Mouse (Mus musculus): ENCODE data around the gene Nr6a1. TPM values are rescaled to one million over a fixed set of nuclear protein-coding genes. Genes with fewer than 3 reads are reported as not detected.

The Nr6a1 gene
- polyA plus RNA-seq, 1 experiment from 2014 or later, result 0.39 TPM

DNA sequence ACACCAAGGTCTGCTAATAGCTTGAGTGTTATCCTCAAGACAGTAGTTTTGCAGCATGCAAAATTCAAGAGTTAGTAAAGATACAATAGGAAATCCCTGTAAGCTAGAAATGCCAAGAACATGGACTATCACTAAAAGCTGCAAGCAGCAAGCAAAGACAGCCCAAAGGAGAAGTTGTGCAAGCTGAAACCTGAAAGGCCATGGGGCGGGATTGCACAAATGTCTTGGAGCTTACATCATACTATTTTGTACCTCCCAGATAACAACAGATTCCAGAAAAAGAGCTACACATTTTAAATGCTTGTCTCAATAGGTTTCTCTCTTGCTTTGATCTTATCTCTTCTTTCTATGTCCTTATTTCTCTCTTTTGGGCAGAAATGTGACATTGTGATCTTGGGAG, 60.8 kb downstream of the Nr6a1 start:
- Histone ChIP-seq H3K4me2 (no peak overlapping the region), H3K4me3 (no peak overlapping the region), H3K9ac (no peak overlapping the region), H3K36me3 (0 out of 2 replicates have a peak, but pooled peaks cover 12% of the 10 kb centered on the region), H3K27me3 (no peaks in the 10 kb centered on the region), H3K9me3 (replicated peaks) (no peaks in the 10 kb centered on the region), H3K27ac (no peak overlapping the region), H3K4me1 (replicated peaks) (no peaks in the 10 kb centered on the region)
- no peak for ATAC-seq (replicated peaks; ENCODE audit: insufficient number of reproducible peaks, insufficient read depth, low FRiP score, low read depth)
- 53% methylated on average over 1 of the region's 1 CpGs for WGBS

DNA sequence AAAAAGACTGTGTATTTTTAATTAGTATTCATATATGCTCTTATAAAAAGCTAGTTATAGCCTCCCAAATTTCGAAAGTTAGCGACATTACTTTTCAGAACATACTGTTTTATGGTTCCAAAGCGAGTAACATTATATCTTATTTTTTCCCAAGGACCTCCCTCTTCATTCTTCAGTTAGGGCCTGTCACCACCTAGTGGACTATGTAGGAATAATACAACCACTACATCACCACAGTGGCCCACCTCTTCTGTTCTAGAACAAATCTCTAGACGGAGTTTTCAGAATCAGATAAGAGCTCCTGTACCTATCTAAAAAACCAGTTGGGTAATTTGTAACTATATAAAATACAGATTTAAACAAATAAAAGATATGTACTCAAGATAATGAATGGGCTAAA, 63.5 kb downstream of the Nr6a1 start:
- Histone ChIP-seq H3K36me3 (0 out of 2 replicates have a peak, but pooled peaks cover 12% of the 10 kb centered on the region), H3K9ac (no peak overlapping the region), H3K9me3 (replicated peaks) (no peaks in the 10 kb centered on the region), H3K27ac (no peak overlapping the region), H3K27me3 (no peaks in the 10 kb centered on the region), H3K4me2 (no peak overlapping the region), H3K4me3 (no peak overlapping the region), H3K4me1 (replicated peaks) (no peaks in the 10 kb centered on the region)
- no peak for ATAC-seq (replicated peaks; ENCODE audit: insufficient number of reproducible peaks, insufficient read depth, low FRiP score, low read depth)
- WGBS, result 37% methylated on average over 4 of the region's 4 CpGs

DNA sequence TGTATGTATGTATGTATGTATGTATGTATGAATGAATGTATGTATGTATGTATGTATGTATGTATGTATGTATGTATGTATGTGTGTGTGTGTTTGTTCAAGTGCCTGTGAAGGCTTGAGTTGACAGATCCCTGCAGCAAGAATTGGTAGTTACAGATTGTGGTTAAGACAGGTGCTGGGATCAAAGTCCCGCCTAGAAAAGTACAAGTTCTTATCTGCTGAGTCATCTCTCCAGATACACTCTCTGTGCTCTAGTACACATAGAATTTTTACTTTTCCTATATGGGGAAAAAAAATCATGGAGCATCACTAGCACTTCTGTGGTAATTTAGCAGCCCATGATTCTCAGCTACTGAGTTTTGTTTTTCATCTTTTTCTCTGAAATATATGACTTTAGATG, 75.7 kb downstream of the Nr6a1 start:
- no peak overlapping the region for H3K9ac ChIP-seq
- H3K4me3 ChIP-seq, result no peak overlapping the region
- H3K4me2 ChIP-seq, result no peak overlapping the region
- H3K27ac ChIP-seq, result no peak overlapping the region
- H3K36me3 ChIP-seq, result peaks cover 17% of the 10 kb centered on the region
- ATAC-seq (replicated peaks; ENCODE audit: insufficient number of reproducible peaks, insufficient read depth, low FRiP score, low read depth), result no peak
- no peaks in the 10 kb centered on the region for H3K4me1 ChIP-seq (replicated peaks)
- no peaks in the 10 kb centered on the region for H3K27me3 ChIP-seq
- no peaks in the 10 kb centered on the region for H3K9me3 ChIP-seq (replicated peaks)
- 65% methylated on average over 1 of the region's 1 CpGs for WGBS

DNA sequence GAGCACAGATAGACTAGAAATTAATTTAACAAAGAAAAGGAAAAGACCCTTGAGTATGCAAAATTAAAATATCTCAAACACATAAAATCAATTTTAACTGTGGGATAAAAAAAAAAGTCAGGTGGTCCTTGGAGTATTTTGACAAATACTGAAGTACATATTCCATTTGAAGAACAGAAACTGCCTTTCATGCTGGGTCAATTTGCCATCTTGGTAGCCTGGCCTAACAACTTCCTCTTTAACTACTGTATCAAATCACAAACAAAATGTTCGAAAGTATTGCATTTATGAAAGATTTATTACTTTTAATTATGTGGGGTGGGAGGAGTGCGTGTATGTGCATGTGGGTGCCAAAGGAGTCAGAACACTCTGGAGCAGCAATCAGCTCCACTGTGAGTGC, 81.2 kb downstream of the Nr6a1 start:
- WGBS, result 87% methylated on average over 2 of the region's 2 CpGs
- no peak for ATAC-seq (replicated peaks; ENCODE audit: insufficient number of reproducible peaks, insufficient read depth, low FRiP score, low read depth)
- H3K4me3 ChIP-seq, result no peak overlapping the region

GRCm38 (mm10) chr2:38835489-38835888, 92.0 kb downstream of the Nr6a1 start:
- Histone ChIP-seq H3K4me3 (no peak overlapping the region), H3K9me3 (replicated peaks) (no peaks in the 10 kb centered on the region), H3K36me3 (peaks cover 5% of the 10 kb centered on the region), H3K27me3 (no peaks in the 10 kb centered on the region), H3K4me1 (replicated peaks) (no peaks in the 10 kb centered on the region), H3K27ac (no peak overlapping the region), H3K9ac (no peak overlapping the region), H3K4me2 (no peak overlapping the region)
- ATAC-seq (replicated peaks; ENCODE audit: insufficient number of reproducible peaks, insufficient read depth, low FRiP score, low read depth), result no peak
- WGBS, result 73% methylated on average over 6 of the region's 6 CpGs

More for the DNA sequence above, 81.2 kb downstream of the Nr6a1 start:
- no peak overlapping the region for H3K9ac ChIP-seq
- H3K4me2 ChIP-seq, result no peak overlapping the region
- no peaks in the 10 kb centered on the region for H3K4me1 ChIP-seq (replicated peaks)
- no peaks in the 10 kb centered on the region; the same call in 1 of the 2 replicates for H3K36me3 ChIP-seq
- H3K9me3 ChIP-seq (replicated peaks), result no peaks in the 10 kb centered on the region
- no peak overlapping the region for H3K27ac ChIP-seq
- no peaks in the 10 kb centered on the region for H3K27me3 ChIP-seq

DNA sequence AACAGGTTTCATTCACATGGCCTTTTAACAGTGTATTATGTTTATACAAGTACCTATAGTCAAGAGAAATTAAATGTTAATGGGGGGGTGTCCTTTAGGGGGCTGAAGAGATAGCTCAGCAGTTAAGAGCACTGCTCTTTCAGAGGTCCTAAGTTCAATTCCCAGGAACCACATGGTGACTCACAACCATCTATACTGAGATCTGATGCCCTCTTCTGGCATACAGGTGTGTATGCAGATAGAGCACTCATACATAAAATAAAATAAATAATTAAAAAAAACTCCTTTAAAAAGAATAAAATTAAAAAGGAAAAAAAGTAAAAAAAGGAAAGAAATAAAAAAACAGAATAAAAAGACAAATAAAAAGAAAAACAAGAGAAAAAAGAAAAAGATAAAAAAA, 95.5 kb downstream of the Nr6a1 start:
- peaks cover 9% of the 10 kb centered on the region; the same call in 1 of the 2 replicates for H3K4me1 ChIP-seq (replicated peaks)
- no peak overlapping the region for H3K4me2 ChIP-seq
- H3K27me3 ChIP-seq, result no peaks in the 10 kb centered on the region
- ATAC-seq (replicated peaks; ENCODE audit: insufficient number of reproducible peaks, insufficient read depth, low FRiP score, low read depth), result no peak
- H3K4me3 ChIP-seq, result no peak overlapping the region
- H3K9me3 ChIP-seq (replicated peaks), result no peaks in the 10 kb centered on the region
- H3K36me3 ChIP-seq, result peaks cover 5% of the 10 kb centered on the region; the same call in 1 of the 2 replicates
- H3K9ac ChIP-seq, result no peak overlapping the region
- H3K27ac ChIP-seq, result no peak overlapping the region

DNA sequence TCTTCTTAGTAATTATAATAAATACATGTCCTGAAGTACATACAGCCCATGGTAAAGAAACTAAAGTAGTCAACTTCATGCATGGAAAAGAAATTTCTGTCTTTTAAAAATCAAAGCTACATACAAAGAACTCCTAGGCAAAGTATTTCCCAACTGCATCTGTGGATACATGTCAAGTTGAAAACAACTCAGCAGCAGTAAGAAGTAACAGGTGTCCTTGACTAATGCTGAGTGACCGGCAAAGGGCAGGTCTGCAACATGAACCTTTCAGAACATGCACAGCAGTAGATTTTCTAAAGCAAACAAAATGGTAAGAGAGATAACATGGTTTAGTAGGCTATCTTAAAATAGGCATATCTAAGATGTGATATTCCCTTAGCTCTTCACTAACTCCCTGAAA, 98.0 kb downstream of the Nr6a1 start:
- Histone ChIP-seq H3K36me3 (no peaks in the 10 kb centered on the region), H3K9ac (no peak overlapping the region), H3K9me3 (replicated peaks) (no peaks in the 10 kb centered on the region), H3K4me3 (no peak overlapping the region), H3K4me2 (no peak overlapping the region), H3K27ac (no peak overlapping the region), H3K27me3 (no peaks in the 10 kb centered on the region), H3K4me1 (replicated peaks) (peaks cover 15% of the 10 kb centered on the region)
- WGBS, result 34% methylated on average over 1 of the region's 1 CpGs
- ATAC-seq (replicated peaks; ENCODE audit: insufficient number of reproducible peaks, insufficient read depth, low FRiP score, low read depth), result no peak

DNA sequence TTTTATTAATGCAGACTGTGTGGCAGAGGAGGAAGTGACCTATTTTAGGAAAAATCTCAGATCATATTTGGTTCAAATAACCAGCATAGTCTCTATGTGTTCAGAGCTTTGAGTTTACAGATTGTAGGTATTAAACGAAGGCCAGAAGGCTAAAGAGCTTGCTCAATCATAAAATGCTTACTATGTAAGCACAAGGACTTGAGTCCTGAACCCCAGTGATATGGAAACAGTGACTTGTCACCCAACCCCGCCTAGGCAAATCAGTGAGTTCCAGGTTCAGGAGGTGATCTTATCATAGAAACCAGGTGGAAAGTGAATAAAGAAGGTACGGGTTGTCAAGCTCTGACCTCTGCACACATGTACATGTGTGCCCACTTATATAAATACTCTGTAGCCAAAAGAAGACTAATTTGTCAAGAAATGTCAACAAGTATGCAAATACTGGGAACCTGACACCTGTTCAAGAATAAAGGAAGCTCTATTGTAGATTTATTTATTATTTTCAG, 99.6 kb downstream of the Nr6a1 start:
- Histone ChIP-seq H3K27me3 (no peaks in the 10 kb centered on the region), H3K9ac (no peak overlapping the region), H3K4me3 (no peak overlapping the region), H3K9me3 (replicated peaks) (no peaks in the 10 kb centered on the region), H3K27ac (no peak overlapping the region), H3K4me2 (no peak overlapping the region), H3K4me1 (replicated peaks) (peaks cover 15% of the 10 kb centered on the region), H3K36me3 (no peaks in the 10 kb centered on the region)
- 75% methylated on average over 3 of the region's 3 CpGs for WGBS
- ATAC-seq (replicated peaks; ENCODE audit: insufficient number of reproducible peaks, insufficient read depth, low FRiP score, low read depth), result no peak

DNA sequence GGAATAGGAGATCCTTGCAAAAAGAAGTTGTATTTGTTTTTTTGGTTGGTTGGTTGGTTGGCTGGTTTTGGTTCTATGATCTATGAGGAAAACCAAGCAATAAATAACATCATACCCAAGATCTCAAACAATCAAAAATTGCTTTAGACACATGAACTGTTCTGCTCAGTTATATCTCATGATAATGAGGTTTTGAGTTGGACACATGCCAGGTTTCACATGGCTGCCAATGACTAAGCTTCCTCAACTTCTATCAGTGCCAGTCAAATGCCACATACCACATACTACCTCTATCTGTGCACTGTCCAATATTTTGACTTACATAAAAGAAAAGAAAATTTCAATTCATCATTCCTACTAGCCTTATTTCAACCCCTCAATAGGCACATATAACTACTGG, 101.3 kb downstream of the Nr6a1 start:
- Histone ChIP-seq H3K27me3 (no peaks in the 10 kb centered on the region), H3K27ac (no peak overlapping the region), H3K36me3 (no peaks in the 10 kb centered on the region), H3K4me2 (no peak overlapping the region), H3K4me1 (replicated peaks) (peaks cover 15% of the 10 kb centered on the region), H3K4me3 (no peak overlapping the region), H3K9ac (no peak overlapping the region), H3K9me3 (replicated peaks) (no peaks in the 10 kb centered on the region)
- no peak for ATAC-seq (replicated peaks; ENCODE audit: insufficient number of reproducible peaks, insufficient read depth, low FRiP score, low read depth)

DNA sequence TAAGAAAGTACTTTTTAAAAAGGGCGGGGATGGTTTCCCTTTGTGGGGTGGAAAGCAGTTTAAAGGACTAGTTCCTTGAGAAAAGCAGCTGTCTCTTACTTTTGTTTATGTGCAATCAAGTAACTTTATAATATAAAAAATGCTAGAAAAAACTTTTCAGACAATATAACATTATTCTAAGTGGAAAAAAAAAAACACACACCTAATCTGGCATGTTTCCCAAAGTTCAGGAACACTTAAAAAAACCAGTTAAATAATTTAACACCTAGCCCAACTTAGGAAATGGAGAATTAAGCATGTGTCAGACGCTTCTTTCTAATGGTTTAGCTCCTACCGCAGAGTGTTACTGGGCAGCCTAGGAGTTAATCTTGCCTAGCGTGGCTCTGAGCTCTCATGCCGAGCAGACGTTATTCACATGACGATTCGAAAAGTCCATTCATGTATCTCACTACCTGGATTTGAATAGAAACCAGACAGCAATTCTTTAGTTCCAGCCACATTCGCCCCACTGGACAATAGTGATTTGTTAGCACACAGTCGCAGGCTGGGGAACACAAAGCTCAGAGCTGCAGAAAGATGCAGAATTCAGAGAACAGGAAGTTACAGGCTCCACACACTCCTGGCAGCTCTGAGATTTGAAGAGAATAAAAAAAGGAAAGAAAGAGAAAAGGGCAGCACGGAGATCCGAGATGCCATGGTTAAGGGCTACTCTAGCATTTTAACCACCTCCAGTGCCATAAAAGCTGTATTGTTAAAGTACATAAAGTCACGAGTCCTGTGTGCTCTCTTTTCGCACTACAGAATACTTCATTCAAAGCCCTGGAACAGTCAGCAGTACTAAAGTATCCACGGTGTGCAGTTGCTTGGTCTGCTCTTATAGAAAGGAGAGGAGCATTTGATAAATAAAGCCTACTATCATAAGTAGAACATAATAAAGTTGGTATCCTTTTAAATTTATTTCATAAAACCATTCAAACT, 102.4 kb downstream of the Nr6a1 start:
- Histone ChIP-seq H3K4me3 (peak overlapping the region; percentile 61), H3K27me3 (no peaks in the 10 kb centered on the region), H3K4me1 (replicated peaks) (peaks cover 15% of the 10 kb centered on the region), H3K9me3 (replicated peaks) (no peaks in the 10 kb centered on the region), H3K27ac (peak overlapping the region; percentile 83), H3K4me2 (peak overlapping the region; percentile 71), H3K9ac (peak overlapping the region; percentile 59), H3K36me3 (no peaks in the 10 kb centered on the region)
- 4% methylated on average over 15 of the region's 15 CpGs for WGBS
- ATAC-seq (replicated peaks; ENCODE audit: insufficient number of reproducible peaks, insufficient read depth, low FRiP score, low read depth), result no peak

DNA sequence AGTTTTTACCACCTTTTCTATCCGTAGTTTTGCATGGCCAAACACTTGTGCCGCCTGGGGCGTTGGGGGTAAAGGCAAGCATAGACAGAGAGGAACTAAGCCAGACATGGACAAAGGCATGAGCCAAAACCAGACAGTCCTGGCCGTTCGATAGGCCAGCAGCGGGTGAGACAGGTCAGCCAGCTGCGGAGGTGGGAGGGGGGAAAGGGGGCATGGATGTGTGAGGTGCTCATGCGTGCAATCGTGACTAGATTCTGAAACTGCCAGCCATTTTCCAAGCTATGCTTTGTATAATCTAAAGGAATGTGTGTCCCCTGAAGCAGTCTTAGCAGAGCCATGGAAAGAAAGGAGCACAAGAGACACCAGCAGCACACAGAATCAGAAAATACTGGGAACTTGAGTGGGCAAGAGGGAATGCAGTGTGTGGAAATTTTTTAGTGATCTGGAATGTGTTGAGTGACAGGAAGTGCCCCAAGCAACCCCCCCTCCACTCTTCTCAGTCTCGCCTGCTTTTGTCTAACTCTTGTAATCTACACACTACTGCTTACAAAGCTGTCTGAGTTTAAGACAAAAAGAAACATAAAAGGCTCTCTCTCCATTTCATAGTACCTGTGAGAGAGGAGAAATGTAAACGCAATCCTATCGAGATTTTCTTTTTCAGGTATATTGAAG, 103.4 kb downstream of the Nr6a1 start:
- Histone ChIP-seq H3K4me1 (replicated peaks) (peaks cover 10% of the 10 kb centered on the region), H3K4me3 (peak overlapping the region; percentile 61), H3K4me2 (peak overlapping the region; percentile 71), H3K36me3 (no peaks in the 10 kb centered on the region), H3K9me3 (replicated peaks) (no peaks in the 10 kb centered on the region), H3K9ac (peak overlapping the region; percentile 61), H3K27me3 (no peaks in the 10 kb centered on the region), H3K27ac (peak overlapping the region; percentile 93)
- WGBS, result 1% methylated on average over 12 of the region's 12 CpGs
- peak; percentile 82 for ATAC-seq (replicated peaks; ENCODE audit: insufficient number of reproducible peaks, insufficient read depth, low FRiP score, low read depth)
